Mouse (Mus musculus) ES-E14 (cell line): ENCODE data around the gene Tlr9. TPM values are rescaled to one million over a fixed set of nuclear protein-coding genes. Genes with fewer than 3 reads are reported as not detected.

Source experiments
- DNase-seq: peaks from one replicate; pipeline ENCODE4 v3.0.0-alpha.2; 2013; ENCODE audit warnings: low read depth, low spot score
- H3K27ac ChIP-seq: 2 replicates; pipeline ENCODE4 v1.5.1; 2012; ENCODE audit warnings: low read depth, mild to moderate bottlenecking, low read length, moderate library complexity, mixed read lengths; ENCODE audit not compliant: poor library complexity, insufficient read depth, severe bottlenecking
- H3K36me3 ChIP-seq: 2 replicates; pipeline ENCODE4 v1.6.1; 2012; ENCODE audit warnings: mild to moderate bottlenecking, low read length, moderate library complexity, mixed read lengths; ENCODE audit not compliant: control insufficient read depth, poor library complexity, insufficient read depth, severe bottlenecking
- H3K4me1 ChIP-seq, 2 experiments: fragments of 150-350 bp in 1 of 2; sonication (generic) in 1 of 2; 2 replicates each; pipeline ENCODE4 v1.6.1; 2012; ENCODE audit warnings: low read length in 2 of 2, mild to moderate bottlenecking in 1 of 2, mixed read lengths in 1 of 2; ENCODE audit not compliant: control insufficient read depth in 2 of 2, insufficient read depth in 2 of 2, poor library complexity in 1 of 2
- H3K4me3 ChIP-seq, 2 experiments: fragments of 150-350 bp in 1 of 2; sonication (generic) in 1 of 2; 2 replicates each; pipeline ENCODE4 v1.5.1; 2012; ENCODE audit warnings: low read length in 2 of 2, low read depth in 1 of 2, mild to moderate bottlenecking in 1 of 2, mixed read lengths in 1 of 2; ENCODE audit not compliant: insufficient read depth in 1 of 2, poor library complexity in 1 of 2, severe bottlenecking in 1 of 2
- H3K9ac ChIP-seq: 2 replicates; pipeline ENCODE4 v1.6.1; 2012; ENCODE audit warnings: low read depth, mild to moderate bottlenecking, low read length, mixed read lengths; ENCODE audit not compliant: poor library complexity, insufficient read depth, severe bottlenecking
- H3K9me3 ChIP-seq: fragments of 150-350 bp; sonication (generic); 2 replicates; pipeline ENCODE4 v1.6.1; 2012; ENCODE audit warnings: low read depth, mild to moderate bottlenecking, low read length; ENCODE audit not compliant: control insufficient read depth, insufficient read depth
- CHD2 ChIP-seq: IDR thresholded peaks from 2 replicates; pipeline ENCODE4 v1.6.1; 2014; ENCODE audit warnings: mild to moderate bottlenecking, low read depth, low read length, inconsistent platforms
- HCFC1 ChIP-seq: IDR thresholded peaks from 2 replicates; pipeline ENCODE4 v1.6.1; 2012; ENCODE audit warnings: low read length, inconsistent platforms, borderline replicate concordance; ENCODE audit not compliant: insufficient read depth
- MAFK ChIP-seq: IDR thresholded peaks from 2 replicates; pipeline ENCODE4 v1.6.1; 2014; ENCODE audit warnings: mild to moderate bottlenecking, low read depth, low read length, inconsistent platforms; ENCODE audit not compliant: insufficient read depth
- ZC3H11A ChIP-seq: IDR thresholded peaks from 2 replicates; pipeline ENCODE4 v1.6.1; 2012; ENCODE audit warnings: low read depth, mild to moderate bottlenecking, inconsistent platforms, low read length, borderline replicate concordance
- ZNF384 ChIP-seq: IDR thresholded peaks from 2 replicates; pipeline ENCODE4 v1.6.1; 2012; ENCODE audit warnings: low read depth, low read length, inconsistent platforms
- in situ Hi-C, 2 experiments: fragments of 600-800 bp; cut with MboI; formaldehyde crosslinking; loops; one replicate each; pipeline ENCODE4 v1.15.1; 2025; ENCODE audit warnings: low sequenced_read_pairs in 2 of 2, inconsistent platforms in 1 of 2; ENCODE audit not compliant: unreplicated experiment in 2 of 2
- total RNA-seq: library from RNA; depleted of rRNA; stranded (reverse); fragments of 300-350 nt; gene quantifications from 2 replicates; pipeline ENCODE4 v1.2.3, GENCODE M21; 2012

The Tlr9 gene
- total RNA-seq, 1 experiment: 0.09 TPM

GRCm38 (mm10) chr9:106270656-106271055 is 48.3 kb downstream of the Tlr9 start:
- Histone ChIP-seq H3K36me3 (no peaks in the 10 kb centered on the region), H3K9me3 (no peaks in the 10 kb centered on the region), H3K4me1 (peaks cover 0 to 8% of the 10 kb centered on the region in 2 experiments; a peak in 3 of 4 replicates), H3K4me3 (no peak overlapping the region), H3K9ac (no peak overlapping the region), H3K27ac (no peak overlapping the region)
- in situ Hi-C loops: no loop called here
- TF ChIP-seq ZNF384: no peak
- TF ChIP-seq ZC3H11A: no peak
- DNase-seq: no peak

GRCm38 (mm10) chr9:106272288-106272687 is 49.9 kb downstream of the Tlr9 start:
- Histone ChIP-seq H3K4me1 (peaks cover 0 to 8% of the 10 kb centered on the region in 2 experiments; a peak in 3 of 4 replicates), H3K4me3 (no peak overlapping the region), H3K9ac (no peak overlapping the region), H3K36me3 (no peaks in the 10 kb centered on the region), H3K9me3 (no peaks in the 10 kb centered on the region), H3K27ac (no peak overlapping the region)
- in situ Hi-C loops: no loop called here
- TF ChIP-seq HCFC1 (no peak), CHD2 (no peak), ZC3H11A (no peak), MAFK (no peak), ZNF384 (no peak)
- no peak for DNase-seq

GRCm38 (mm10) chr9:106273276-106273675 is 50.9 kb downstream of the Tlr9 start:
- H3K36me3 ChIP-seq: no peaks in the 10 kb centered on the region

DNA sequence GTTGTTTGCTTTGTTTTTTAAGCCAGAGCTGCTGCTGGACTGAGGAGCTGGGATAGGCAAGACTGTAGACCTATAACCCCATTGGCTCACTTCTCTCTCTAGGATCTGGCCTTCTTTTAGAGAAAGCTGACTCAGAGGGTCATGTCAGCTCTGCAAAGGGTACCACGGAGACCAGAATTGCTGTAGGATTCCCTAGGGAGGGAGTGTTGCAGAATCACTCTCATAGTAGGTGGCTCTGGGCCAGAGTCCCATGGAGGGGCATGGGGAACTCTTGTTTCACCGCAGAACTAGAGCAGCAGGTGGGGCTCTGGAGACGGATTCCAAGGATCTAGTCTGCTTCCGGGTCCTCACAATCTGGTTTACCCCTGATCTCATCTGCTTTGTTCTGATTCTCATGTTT is 51.4 kb downstream of the Tlr9 start:
- TF ChIP-seq ZC3H11A: no peak
- TF ChIP-seq ZNF384: no peak
- no peak for TF ChIP-seq HCFC1
- TF ChIP-seq MAFK: no peak
- TF ChIP-seq CHD2: no peak
- Histone ChIP-seq H3K4me1 (peaks cover 0 to 4% of the 10 kb centered on the region in 2 experiments; a peak in 2 of 4 replicates), H3K9ac (no peak overlapping the region), H3K36me3 (no peaks in the 10 kb centered on the region), H3K4me3 (no peak overlapping the region), H3K27ac (no peak overlapping the region), H3K9me3 (no peaks in the 10 kb centered on the region)
- no peak for DNase-seq
- in situ Hi-C loops: no loop called here

More at GRCm38 (mm10) chr9:106273276-106273675, 50.9 kb downstream of the Tlr9 start:
- DNase-seq: no peak
- no peaks in the 10 kb centered on the region for H3K9me3 ChIP-seq
- in situ Hi-C loops: no loop called here
- H3K9ac ChIP-seq: no peak overlapping the region
- no peak overlapping the region for H3K27ac ChIP-seq
- peaks cover 0 to 7% of the 10 kb centered on the region in 2 experiments; a peak in 3 of 4 replicates for H3K4me1 ChIP-seq
- TF ChIP-seq HCFC1 (no peak), MAFK (no peak), ZNF384 (no peak), CHD2 (no peak), ZC3H11A (no peak)
- H3K4me3 ChIP-seq: no peak overlapping the region

GRCm38 (mm10) chr9:106274652-106275180 is 52.3 kb downstream of the Tlr9 start:
- Histone ChIP-seq H3K4me1 (peaks cover 0 to 2% of the 10 kb centered on the region in 2 experiments; a peak in 1 of 4 replicates), H3K9me3 (no peaks in the 10 kb centered on the region), H3K27ac (no peak overlapping the region), H3K4me3 (no peak overlapping the region), H3K36me3 (no peaks in the 10 kb centered on the region), H3K9ac (no peak overlapping the region)
- DNase-seq: no peak
- in situ Hi-C loops: no loop called here
- no peak for TF ChIP-seq MAFK
- TF ChIP-seq CHD2: no peak
- no peak for TF ChIP-seq HCFC1
- no peak for TF ChIP-seq ZNF384
- no peak for TF ChIP-seq ZC3H11A
